Mouse (Mus musculus) spleen, adult 2 months (tissue): ENCODE data around the gene Rybp.

Experiments used
- CTCF ChIP-seq: fragments of 200-500 bp; IDR thresholded peaks from 2 replicates; pipeline ENCODE4 v1.5.1; 2011; ENCODE audit warnings: mild to moderate bottlenecking, inconsistent platforms; ENCODE audit not compliant: insufficient read depth, insufficient read length, insufficient replicate concordance; ENCODE audit errors: extremely low read depth
- POLR2A ChIP-seq: fragments of 200-500 bp; IDR thresholded peaks from 2 replicates; pipeline ENCODE4 v1.6.1; 2011; ENCODE audit warnings: low read depth, low read length, inconsistent platforms

DNA sequence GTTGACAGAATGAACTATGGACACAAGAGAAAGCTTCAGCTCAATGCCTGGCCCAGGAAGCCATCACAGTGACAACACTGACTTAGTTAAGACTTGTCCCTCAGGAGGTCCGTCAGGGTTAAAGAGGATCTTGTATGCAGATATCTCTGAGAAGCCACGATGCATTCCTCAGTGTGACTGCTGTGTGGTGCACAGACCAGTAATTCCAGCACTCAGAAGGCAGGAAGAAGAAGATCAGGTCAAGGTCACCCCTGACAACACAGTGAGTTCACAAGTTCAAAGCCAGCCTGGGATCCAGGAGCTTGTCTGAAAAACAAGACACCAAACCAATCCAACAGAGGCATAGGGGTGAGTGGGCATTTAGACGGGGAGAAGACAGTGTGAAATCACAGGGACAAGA, 67.3 kb downstream of the Rybp start:
- no peak for TF ChIP-seq CTCF
- no peak for TF ChIP-seq POLR2A
